Mouse (Mus musculus): ENCODE results near the gene Tmod4.
A peak's percentile ranks its signal among the peaks of the same experiment; 100 is the strongest.
"Not testable (repeated sequence)": the region's sequence is repeated elsewhere in the genome, so short reads cannot be mapped to it uniquely, and the experiment has no call there.

Tmod4 gene

DNA sequence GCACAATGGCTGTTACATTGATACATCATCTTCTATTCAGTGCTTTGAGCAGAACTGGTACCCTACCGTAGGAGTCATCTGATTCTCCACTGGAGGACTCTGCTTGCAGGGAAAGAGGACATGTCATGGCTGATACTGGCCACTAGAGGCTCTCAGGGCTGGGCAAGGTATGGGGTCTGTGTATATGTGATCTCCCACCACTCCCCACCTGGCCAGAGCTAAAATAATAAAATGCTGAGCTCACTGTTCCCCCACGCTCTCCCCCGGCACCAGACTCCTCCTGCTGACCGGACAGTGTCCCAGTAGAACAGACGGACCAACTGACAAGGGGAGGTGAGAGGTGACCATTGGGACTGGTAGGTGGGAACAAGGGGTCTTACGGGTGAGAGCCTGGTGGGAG lies at the start of gene Tmod4:
Gene Tmod4 (plus strand): TSS at position 231 of the 400 bp plus-strand sequence.
- no peak for DNase-seq

DNA sequence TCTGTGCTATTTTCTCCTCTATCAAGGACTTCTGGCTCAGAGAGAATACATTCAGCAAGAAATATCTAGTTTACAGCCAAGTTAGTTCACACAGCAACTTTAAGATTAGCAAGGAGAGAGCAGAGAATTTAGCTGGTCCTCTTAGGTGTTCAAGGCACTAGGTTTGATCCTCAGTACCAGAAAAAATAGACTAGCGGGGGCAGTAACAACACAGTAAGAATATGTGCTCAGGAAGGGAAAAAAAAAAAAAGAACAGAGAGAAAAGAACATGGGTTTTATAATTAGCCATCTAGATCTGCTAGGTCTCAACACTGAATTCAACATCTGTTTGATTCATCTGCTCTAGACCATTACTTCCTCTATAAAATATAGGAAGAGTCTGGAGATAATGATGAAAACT lies 36.2 kb upstream of the Tmod4 start:
- no peak for DNase-seq

DNA sequence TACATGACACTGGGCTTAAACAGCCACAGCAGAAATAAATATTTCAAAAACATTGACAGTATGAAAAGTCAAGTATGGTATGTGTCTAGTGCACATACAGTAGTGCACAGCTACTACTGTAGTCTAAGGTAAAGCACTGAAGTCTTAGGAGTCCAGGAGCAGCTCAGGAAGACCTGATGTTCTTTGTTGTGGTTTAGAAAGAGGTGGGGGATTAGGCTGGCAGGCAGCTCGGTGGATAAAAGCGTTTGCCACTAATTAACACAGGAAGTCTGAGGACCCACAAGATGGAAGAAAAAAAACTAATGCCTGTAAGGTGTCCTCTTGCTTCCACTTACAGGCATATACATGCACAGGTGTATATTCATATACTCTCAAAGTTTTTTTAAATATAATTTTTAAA lies 23.4 kb upstream of the Tmod4 start:
- DNase-seq: no peak

DNA sequence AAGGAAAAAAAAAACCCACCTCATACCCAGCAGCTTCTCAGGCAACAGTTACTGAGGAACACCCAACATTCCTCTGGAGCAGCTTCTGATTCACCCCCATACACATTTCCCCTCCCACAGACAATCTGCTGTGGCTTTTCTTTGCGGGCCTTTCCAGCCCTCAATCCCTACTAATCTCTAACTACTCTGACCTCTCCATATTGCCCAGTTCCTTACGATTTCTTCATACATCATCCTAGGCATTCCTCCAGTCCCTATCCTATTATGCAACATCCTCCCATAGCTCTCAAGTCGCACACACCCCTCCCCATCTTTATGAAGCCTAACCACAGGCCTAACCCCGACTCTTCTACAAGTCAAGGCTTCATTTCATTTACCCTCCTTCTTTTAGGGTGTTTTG lies 19.2 kb upstream of the Tmod4 start:
- no peak for DNase-seq

DNA sequence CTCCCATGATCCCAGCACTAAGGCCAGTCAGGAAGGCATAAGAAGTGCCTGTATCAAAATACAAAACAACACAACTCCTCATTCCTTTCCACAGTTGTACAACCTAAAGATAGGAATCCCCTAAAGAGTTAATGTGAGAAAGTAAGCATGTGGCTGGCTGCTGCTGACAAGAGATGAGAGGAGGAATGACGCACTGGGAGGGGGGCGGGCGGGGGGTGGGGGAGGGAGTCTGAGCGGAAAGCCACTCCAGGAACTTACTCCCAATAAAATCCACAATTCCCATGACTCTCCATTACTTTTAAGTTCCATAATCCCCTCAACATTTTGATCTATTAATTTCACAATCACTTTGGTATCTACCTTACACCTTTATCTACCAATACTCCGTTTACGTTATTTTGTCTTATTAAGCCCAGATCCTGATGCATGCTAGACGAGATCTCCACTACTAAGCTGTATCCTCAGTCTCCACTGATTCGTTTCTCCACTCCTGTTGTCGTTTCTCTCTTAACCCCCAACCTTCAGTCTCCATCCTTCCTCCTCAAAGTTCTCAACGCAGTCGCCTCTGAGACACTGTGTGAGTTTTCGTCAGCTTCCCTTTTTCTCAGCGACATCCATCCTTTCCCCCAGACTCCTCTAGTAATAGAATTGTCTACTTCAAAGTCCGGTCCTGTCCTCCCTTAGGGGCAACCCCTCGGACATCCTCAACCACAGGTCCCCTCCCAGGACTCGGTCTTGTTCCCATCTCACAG lies 18.5 kb upstream of the Tmod4 start:
- no peak for DNase-seq

DNA sequence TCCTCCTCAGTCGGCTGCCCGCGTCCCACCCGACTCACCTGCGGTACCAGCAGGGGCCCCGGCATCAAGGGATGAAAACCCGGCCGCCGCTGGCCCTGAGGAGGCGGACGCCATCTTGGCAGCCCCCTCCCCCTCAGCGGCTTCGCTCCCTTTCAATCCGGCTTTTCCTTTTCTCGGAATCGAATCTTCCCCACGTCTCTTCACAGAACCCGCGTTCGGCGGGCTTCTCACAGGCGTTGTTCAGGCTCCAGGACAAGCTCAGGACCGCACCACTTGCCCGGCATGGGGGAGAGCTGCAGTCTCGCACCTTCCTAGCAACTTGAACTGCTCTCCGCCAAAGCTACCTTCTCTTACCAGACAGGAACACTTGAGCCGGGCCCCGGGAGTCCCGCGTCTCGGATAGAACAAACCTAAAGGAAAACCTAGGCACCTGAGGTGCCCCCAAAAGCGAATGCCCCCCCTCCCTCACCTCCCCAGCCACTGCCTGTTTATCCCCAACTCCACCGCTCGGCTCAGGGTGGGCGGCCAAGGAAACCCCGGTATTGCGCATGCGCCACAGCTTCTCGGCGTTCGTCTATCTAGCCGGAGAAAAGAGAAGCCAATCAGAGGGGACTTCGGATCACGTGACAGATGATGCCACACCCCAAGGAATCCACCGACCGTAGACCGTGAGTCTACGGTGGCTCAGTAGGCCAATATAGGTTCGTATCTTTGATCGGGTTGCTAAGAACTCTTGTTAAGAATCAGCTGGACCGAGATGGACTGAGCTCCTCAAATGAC lies 17.7 kb upstream of the Tmod4 start, which contains the start of gene Pip5k1a:
Gene Pip5k1a (minus strand): TSS at position 593 of the 780 bp plus-strand sequence.
- peak; percentile 98 for DNase-seq

DNA sequence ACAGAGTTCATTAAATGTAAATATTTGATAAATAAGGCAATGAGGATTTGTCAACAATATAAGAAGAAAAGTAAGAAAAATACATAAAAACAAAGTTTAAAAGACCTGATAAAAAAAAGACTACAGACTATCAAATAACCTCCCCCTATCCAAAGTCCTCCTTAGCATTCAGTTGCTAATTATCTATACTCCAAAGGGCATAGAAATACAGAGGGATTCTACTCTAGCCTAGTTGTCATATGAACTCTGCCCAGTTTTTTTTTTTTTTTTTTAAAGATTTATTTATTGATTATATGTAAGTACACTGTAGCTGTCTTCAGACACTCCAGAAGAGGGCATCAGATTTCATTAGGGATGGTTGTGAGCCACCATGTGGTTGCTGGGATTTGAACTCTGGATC lies 17.0 kb upstream of the Tmod4 start:
- DNase-seq: not testable (repeated sequence)

DNA sequence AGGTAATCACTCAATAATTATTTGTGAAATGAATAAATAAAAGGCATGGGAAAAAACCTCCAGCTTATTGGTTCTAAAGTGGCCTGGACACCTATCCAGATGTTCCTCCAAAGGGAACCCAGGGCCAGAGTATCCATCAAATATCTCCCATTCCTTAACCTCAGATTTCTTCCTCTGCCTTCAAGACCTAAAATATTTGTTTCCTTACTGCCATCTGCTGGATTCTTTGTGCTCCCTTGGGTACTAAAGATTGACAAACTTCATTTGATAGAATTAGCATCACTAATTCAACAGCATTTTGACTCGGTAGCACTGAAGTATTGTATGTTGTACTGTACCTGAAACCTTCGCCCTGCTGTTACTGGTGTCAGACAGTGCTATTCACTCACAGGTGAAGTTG lies 16.4 kb upstream of the Tmod4 start:
- no peak for DNase-seq

DNA sequence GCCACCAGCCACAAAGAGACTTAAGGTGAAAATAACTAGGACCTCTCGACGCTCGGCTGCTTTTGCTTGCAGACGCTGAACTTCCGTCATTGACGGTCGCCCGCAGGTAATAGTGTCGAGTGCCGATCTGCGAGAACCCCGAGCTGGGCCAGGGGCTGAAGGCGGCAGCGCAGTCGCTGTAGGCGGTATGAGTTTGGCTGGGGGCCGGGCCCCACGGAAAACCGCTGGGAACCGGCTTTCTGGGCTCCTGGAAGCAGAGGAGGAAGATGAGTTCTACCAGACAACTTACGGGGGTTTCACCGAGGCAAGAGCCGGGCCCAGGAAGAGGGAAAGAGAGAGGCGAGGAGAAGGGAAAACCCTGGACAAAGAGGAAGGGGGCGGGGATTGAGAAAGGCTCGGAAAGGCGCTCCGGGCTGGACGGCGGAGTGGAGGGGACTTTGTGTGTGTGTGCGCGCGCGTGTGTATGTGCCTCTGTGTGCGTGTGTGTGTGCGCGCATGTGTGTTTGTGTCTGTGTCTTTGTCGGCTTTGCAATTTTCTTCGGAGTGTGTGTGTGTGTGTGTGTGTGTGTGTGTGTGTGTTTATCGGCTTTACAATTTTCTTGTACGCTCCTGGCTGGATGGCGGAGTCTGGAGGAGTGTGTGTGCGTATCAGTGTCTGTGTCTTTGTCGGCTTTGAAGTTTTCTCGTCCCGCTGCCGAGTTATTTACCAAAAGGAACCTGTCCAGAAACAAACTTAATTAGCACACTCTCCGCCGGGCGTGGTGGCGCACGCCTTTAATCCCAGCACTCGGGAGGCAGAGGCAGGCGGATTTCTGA lies 13.2 kb upstream of the Tmod4 start, which contains the start of gene Vps72:
Gene Vps72 (plus strand): TSS at position 112 of the 816 bp plus-strand sequence.
- peak; percentile 88 for DNase-seq

DNA sequence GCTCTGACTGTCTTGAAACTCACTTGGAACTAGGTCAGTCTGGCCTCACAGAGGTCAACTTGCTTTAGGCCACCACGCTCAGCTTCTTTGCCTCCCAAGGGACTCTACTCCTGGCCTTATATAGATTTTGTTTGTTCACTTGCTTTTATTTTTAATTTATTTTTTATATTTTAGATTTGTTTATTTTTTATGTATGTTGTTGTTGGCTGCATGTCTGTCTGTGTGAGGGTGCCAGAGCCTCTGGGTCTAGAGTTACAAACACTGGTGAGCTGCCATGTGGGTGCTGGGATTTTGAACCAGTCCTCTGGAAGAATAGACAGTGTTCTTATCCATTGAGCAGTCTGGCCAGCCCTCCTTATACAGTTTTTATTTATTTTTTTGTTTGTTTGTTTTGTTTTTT lies 11.5 kb upstream of the Tmod4 start:
- DNase-seq: no peak

DNA sequence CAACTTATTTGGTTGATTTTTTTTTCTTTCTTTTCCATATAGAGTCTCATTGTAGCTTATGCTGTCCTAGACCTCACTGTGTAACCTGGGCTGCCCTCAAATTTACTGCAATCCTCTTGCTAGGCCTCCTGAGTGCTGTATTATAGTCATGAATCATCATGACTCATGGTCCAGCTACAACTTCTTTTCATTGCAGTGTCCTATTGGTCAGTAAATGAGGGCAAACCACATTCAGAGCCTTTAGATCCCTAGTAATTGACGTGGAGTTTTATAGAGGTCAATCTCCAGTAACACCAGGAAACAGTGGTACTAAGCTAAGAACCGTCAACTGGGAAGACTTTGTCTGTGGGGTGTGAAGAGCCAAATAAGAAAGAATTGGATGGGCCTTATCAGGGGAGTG lies 6.5 kb upstream of the Tmod4 start:
- DNase-seq: no peak

DNA sequence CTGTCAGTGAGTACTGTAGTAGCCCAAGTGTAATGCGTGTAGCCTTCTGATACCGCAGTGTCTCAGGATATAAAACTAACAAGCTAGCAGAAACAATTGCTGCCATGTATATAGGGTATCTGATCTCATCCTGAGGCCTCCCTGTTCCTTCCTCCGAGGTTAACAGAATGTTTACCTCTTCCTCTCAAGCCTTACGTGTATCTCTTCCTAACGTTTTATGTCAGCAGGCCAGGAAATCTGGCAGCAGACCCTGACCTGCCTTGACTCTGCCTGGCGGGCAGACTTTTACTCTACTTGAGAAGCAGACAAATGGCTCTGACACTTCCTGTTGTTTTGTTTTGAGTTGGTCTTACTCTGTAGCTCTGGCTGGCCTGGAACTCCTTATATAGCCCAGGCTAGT lies 2.7 kb upstream of the Tmod4 start:
- no peak for DNase-seq

DNA sequence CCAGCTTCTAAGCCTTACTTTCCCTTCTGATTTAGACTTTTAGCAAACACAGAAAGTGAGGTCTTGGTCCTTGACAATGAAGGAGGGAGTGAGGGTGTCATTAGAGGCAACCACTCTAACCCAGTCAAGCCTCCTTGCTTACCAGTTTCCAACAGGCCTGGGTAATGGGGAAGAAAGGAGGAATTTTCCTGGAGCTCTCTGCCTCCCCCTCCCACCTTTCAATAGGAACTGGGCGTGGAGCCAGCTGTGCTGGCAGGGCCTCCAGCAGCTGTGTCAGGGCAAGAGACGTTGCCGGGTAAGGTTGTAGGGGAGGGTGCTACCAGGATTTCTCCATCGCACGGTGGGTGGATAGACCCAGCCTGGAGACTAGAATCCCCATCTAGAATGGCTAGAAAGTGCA lies 696 bp downstream of the Tmod4 start:
- DNase-seq: peak; percentile 67

DNA sequence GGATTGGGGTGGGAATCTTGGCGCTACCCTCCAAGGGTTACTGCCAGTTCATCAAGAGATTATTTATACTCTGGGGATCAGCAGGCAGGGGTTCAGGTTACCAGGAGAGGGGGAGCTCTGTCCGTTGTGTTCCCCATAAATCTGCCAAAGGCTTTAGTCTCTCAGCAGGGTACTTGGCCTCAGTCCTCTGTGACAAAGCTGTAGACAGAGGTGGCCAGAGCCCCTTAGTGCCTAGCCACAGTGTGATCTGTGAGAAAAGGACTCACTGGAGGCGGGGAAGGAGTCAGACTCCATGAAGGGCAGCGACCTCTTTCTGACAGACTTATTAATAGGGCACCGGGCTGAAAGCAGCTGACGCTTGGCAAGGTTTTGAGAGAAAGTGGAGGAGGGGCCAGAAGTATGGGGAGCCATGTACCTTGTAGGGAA lies 5.0 kb downstream of the Tmod4 start:
- no peak for DNase-seq

DNA sequence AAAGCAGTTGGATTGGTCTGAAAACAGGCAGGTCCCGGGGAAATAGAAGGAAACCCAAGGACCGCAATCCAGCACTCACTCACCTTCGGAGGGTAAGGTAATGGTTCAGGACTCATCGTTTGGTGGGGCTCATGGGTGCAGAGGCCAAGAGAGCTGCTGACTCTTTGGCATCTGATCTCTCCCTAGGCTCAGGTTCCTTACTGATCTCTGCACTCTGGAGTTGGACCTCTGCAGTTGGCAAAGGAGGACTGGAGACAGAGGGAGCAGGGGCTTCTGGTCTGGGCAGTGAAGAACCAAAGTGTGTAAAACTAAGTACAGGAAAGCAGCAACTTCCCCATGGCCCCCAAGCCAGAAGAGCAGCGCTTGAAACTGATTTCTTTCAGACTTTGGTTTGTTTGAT lies 5.8 kb downstream of the Tmod4 start:
- no peak for DNase-seq

DNA sequence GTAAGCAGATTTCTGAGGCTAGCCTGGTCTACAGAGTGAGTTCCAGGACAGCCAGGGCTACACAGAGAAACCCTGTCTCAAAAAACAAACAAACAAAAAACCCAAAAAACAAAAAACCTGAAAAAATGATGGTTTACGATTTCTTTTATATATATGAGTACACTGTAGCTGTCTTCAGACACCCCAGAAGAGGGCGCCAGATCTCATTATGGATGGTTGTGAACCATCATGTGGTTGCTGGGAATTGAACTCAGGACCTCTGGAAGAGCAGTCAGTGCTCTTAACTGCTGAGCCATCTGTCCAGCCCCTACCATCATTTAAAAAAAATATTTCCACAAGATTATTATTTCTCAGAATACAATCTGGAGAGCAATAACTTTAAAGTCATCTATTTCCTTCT lies 8.1 kb downstream of the Tmod4 start:
- not testable (repeated sequence) for DNase-seq

DNA sequence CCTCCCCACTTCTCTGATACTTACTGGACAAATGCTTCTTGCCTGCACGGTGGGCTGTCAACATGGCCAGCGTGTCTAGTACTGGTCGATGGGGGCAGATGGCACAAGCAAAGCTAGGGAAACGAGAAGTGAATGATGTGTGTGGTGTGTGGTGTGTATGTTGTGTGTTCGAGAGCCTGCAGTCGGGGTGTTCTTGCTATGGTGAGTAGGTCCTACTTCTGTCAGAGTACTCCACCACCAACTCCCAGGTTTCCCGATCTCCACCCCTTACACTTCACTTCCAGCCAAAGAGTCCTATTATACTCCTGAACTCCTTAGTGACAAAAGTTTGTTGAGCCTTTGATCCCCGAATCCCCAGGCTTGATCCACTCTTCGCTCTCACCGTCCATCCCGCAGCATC lies 8.9 kb downstream of the Tmod4 start:
- no peak for DNase-seq

DNA sequence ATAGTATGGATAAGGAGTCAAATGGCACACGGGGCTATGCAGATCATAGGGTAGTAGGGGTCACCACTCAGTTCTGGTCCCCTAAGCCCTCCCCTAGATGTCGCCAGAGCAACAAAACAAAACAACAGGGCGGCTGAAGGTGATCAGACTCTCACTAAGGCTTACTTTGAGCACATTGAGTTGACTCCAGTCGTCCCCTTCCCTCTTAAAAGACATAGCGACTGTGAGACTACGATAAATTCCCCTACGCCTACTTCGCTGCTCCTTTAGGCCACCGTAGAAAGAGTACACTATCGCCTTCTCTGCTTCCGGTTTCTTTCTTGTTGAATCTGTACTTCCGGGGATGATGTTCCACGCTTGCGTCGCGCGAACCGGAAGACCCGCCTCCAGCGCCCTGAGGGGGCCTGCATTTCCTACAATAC lies 9.4 kb downstream of the Tmod4 start, which contains the start of the genes Scnm1 and Lysmd1:
Gene Scnm1 (minus strand): TSS at position 332 of the 422 bp plus-strand sequence.
Gene Lysmd1 (plus strand): TSS at position 409 of the 422 bp plus-strand sequence.
- DNase-seq: peak; percentile 81

DNA sequence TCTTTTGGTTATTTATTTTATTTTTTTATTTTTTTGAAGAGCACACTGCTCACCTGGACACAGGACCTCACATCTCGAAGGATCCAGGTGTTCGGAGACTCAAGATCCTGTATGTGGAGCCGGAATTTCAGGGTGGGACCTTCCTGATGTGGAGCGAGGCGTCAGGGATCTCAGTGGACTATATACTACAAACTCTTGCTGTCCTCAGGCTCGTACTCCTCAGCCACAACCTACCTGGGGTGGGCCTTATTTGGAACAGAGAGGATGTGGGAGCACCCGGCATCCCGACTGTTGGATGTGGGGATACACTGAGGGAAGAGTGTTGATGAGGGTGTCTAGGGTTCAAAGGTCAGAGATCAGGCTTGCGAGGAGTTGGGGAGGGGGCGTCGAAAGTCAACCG lies 9.9 kb downstream of the Tmod4 start:
- not testable (repeated sequence) for DNase-seq

DNA sequence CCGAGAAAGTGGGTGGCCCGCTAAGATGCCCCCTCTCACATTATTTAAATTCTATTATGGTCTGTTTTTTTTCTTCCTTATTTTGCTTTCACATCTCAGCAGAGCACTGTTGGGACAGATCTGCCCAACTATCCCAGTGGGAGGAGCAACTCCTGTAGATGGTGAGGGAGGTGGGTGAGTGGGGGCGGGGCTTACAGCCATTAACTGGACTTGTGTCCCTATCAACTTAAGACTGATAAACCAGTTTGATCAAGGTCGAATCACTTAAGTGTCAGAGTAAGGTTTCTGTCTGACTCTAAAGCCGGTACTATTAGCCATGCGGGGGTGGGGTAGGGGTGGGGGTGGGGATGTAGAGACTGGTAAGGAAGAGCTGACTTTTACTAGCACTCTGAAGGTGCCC lies 10.7 kb downstream of the Tmod4 start:
- DNase-seq: peak; percentile 46

DNA sequence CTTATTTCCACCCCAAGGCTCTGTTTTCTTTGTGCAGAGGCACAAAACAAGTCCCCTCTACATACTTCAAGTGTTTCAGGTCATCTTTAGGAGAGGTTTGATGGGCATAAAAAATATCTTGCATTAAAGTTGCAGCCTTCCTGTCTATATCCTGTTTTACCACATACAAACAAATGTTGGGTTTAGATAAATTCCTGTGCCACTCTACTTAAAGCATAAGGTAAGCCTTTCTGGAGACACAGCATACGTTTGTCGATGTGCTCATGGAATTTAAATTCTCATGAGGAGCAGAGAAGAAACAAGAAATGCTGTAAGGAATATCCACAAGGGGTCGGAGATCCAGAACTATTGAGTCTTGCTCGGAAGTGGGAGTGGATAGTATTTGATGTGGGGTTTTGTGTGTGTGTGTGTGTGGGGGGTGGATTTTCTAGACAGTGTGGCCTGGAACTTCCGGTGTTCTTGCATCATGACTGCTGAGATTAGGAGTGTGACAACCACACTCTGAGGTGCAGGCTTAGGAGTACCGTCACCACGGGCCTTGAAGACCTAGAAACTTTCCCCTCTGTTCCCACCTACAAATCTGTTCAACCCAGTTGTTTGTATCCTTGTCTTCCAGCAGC lies 11.3 kb downstream of the Tmod4 start:
- DNase-seq: no peak

DNA sequence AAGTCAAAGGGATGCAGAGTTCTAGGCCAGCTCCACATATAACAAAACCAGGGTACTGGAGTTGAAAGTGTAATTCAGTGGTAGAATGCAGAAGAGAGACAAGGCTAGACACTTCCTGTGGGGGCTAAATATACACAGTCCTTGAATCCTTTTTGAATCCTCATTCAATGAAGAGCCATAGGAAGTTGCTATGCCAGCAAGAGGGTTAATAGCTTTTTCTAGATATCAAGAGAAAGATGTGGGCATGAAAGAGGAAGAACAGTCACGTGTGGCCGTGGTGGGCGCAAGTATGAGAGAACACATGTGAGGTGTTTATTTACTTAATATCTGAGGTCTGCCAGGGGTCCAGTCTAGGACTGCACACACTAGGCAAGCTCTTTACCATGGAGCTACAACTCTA lies 12.1 kb downstream of the Tmod4 start:
- no peak for DNase-seq
